11 mouse cellular contexts compared by ENCODE assay signal in genomic region chr3:146994670-146995415, GRCm38 (mm10).
A peak's percentile ranks its signal among the peaks of the same experiment; 100 is the strongest.
DNase-seq lines count a peak whose midpoint lies in the region; ATAC-seq and TF ChIP-seq lines count a peak whose summit lies in the region.
"Had no signal": no experiment of that assay in that cellular context is flagged by ENCODE, and none has a peak within 500 bp of the region (broad histone marks: within the 10 kb centered on the region; RNA-seq: fewer than 3 reads in every experiment).

No protein-coding gene starts in this region.

- no peak overlapping the region for H3K9ac ChIP-seq in lung, embryonic 15.5 days
- H3K9ac ChIP-seq in forebrain, postnatal 0 days = no peak overlapping the region

- peak overlapping the region; percentile 44; the same call in 1 of the 2 replicates for H3K4me2 ChIP-seq in lung, embryonic 15.5 days
- H3K4me2 ChIP-seq in forebrain, postnatal 0 days (ENCODE audit: low read depth) = peak overlapping the region; percentile 35
- peak overlapping the region; percentile 75 for H3K4me2 ChIP-seq in myocyte (ENCODE audit: low read depth)
- H3K4me2 ChIP-seq: heart, embryonic 11.5 days had no signal

- no peaks in the 10 kb centered on the region for H3K9me3 ChIP-seq in heart, embryonic 10.5 days
- H3K9me3 ChIP-seq in lung, embryonic 15.5 days = no peaks in the 10 kb centered on the region
- no peaks in the 10 kb centered on the region for H3K9me3 ChIP-seq in forebrain, postnatal 0 days (ENCODE audit: low read length)

- no peak overlapping the region for H3K27ac ChIP-seq in heart, embryonic 10.5 days
- no peak overlapping the region for H3K27ac ChIP-seq in lung, embryonic 15.5 days
- H3K27ac ChIP-seq in forebrain, postnatal 0 days (ENCODE audit: low read depth, low read length) = no peak overlapping the region

- no peak for TF ChIP-seq CTCF in forebrain, postnatal 0 days (IDR thresholded peaks at IDR 0.05; ENCODE audit: low read depth)

- peaks cover 18% of the 10 kb centered on the region for H3K4me1 ChIP-seq in heart, embryonic 10.5 days
- H3K4me1 ChIP-seq in lung, embryonic 15.5 days = no peaks in the 10 kb centered on the region
- H3K4me1 ChIP-seq in forebrain, postnatal 0 days (ENCODE audit: insufficient read depth) = no peaks in the 10 kb centered on the region

- peak overlapping the region; percentile 15; the same call in 1 of the 2 replicates for H3K4me3 ChIP-seq in heart, embryonic 10.5 days
- H3K4me3 ChIP-seq in lung, embryonic 15.5 days = no peak overlapping the region; the same call in 1 of the 2 replicates
- peak overlapping the region; percentile 14; the same call in 1 of the 2 replicates for H3K4me3 ChIP-seq in forebrain, postnatal 0 days (ENCODE audit: low read depth, low read length)
- H3K4me3 ChIP-seq in myocyte = no peak overlapping the region
- H3K4me3 ChIP-seq: erythroblast, embryonic 14.5 days had no signal

- WGBS in heart, embryonic 10.5 days = 66% methylated on average over 15 of the region's 15 CpGs
- WGBS in lung, embryonic 15.5 days = 63% methylated on average over 15 of the region's 15 CpGs
- 56% methylated on average over 15 of the region's 15 CpGs for WGBS in forebrain, postnatal 0 days

- no peak for ATAC-seq in lung, embryonic 15.5 days (ENCODE audit: borderline replicate concordance, extremely low read depth, low FRiP score, low TSS enrichment)
- no peak for ATAC-seq in forebrain, postnatal 0 days

- no peak overlapping the region for H3ac ChIP-seq in myocyte (ENCODE audit: control insufficient read depth, insufficient read length)

- H3K36me3 ChIP-seq in heart, embryonic 10.5 days = no peaks in the 10 kb centered on the region
- H3K36me3 ChIP-seq in lung, embryonic 15.5 days = no peaks in the 10 kb centered on the region
- no peaks in the 10 kb centered on the region for H3K36me3 ChIP-seq in forebrain, postnatal 0 days (ENCODE audit: insufficient read depth)
- no peaks in the 10 kb centered on the region for H3K36me3 ChIP-seq in myocyte (ENCODE audit: control insufficient read depth, insufficient read depth)

- intact Hi-C loops in heart, postnatal 14 days (cut with DNase I) = loop anchor here (5.0 to 10.0 kb wide), 2 partner anchors 1010 to 1992 kb away; no protein-coding TSS in a partner anchor

- H3K27me3 ChIP-seq in heart, embryonic 10.5 days (ENCODE audit: insufficient read depth, poor library complexity, severe bottlenecking) = no peaks in the 10 kb centered on the region
- H3K27me3 ChIP-seq in lung, embryonic 15.5 days = no peaks in the 10 kb centered on the region
- H3K27me3 ChIP-seq in forebrain, postnatal 0 days (ENCODE audit: insufficient read depth, low read length) = no peaks in the 10 kb centered on the region
- H3K27me3 ChIP-seq in myocyte (ENCODE audit: control insufficient read depth, insufficient read depth, insufficient read length) = no peaks in the 10 kb centered on the region

- no peak for TF ChIP-seq POLR2A in myocyte (IDR thresholded peaks at IDR 0.05; ENCODE audit: insufficient read length, low read depth)

- DNase-seq in heart, embryonic 10.5 days (ENCODE audit: low spot score) = no peak
- DNase-seq in heart, postnatal 14 days = no peak
- no peak for DNase-seq in lung, adult 18-20 months
- DNase-seq in forebrain, postnatal 0 days = no peak
- DNase-seq in frontal cortex, postnatal 14 days (ENCODE audit: low spot score in 2 of 2) = no peak
- DNase-seq in urinary bladder, adult 2 months (ENCODE audit: low spot score) = no peak
- DNase-seq: thymus, postnatal 36 days had no signal

- H3K79me2 ChIP-seq in myocyte (ENCODE audit: control insufficient read depth, insufficient read depth) = no peaks in the 10 kb centered on the region

TF ChIP-seq in myocyte, 11 proteins besides CTCF, POLR2A, EP300 and RAD21:
- TF ChIP-seq REST (IDR thresholded peaks at IDR 0.05; ENCODE audit: insufficient read depth, insufficient read length) (no peak), POLR2AphosphoS2 (IDR thresholded peaks at IDR 0.05; ENCODE audit: insufficient read length, low read depth) (no peak), TCF12 (IDR thresholded peaks at IDR 0.05; ENCODE audit: insufficient read depth, poor library complexity, severe bottlenecking) (no peak), TCF3 (IDR thresholded peaks at IDR 0.05; ENCODE audit: insufficient read length, low read depth) (no peak), SRF (IDR thresholded peaks at IDR 0.05; ENCODE audit: control insufficient read depth, insufficient read length, low read depth) (no peak), MYOD1 (IDR thresholded peaks at IDR 0.05; ENCODE audit: control insufficient read depth in 1 of 3, insufficient read length in 2 of 3, low read depth in 2 of 3) (no peak), MYOG (IDR thresholded peaks at IDR 0.05; ENCODE audit: control insufficient read depth in 1 of 3, insufficient read depth in 1 of 3, insufficient read length in 2 of 3, low read depth in 2 of 3) (no peak), USF1 (IDR thresholded peaks at IDR 0.05; ENCODE audit: low read depth) (no peak), CEBPB (IDR thresholded peaks at IDR 0.05; ENCODE audit: insufficient read depth, poor library complexity, severe bottlenecking) (no peak), E2F4 (IDR thresholded peaks at IDR 0.05; ENCODE audit: insufficient read depth) (no peak), MAX (IDR thresholded peaks at IDR 0.05; ENCODE audit: low read depth) (no peak)
TF ChIP-seq in myocyte: peak in this region for 0.

Comparison
In these comparisons a context has a peak if more than half of its experiments do, and no peak if none do; other contexts are left out.
1. H3K4me3 ChIP-seq: peak in heart, embryonic 10.5 days (single experiment) and forebrain, postnatal 0 days (single experiment); none in lung, embryonic 15.5 days (single experiment) and myocyte (single experiment).
2. Peak in every context shown above with its lines, with median percentiles within 50 percentile points of each other: H3K4me2 ChIP-seq.